Mouse (Mus musculus): ENCODE measurements around the gene Mien1.
A peak's percentile ranks its signal among the peaks of the same experiment; 100 is the strongest.

Mien1 gene

DNA sequence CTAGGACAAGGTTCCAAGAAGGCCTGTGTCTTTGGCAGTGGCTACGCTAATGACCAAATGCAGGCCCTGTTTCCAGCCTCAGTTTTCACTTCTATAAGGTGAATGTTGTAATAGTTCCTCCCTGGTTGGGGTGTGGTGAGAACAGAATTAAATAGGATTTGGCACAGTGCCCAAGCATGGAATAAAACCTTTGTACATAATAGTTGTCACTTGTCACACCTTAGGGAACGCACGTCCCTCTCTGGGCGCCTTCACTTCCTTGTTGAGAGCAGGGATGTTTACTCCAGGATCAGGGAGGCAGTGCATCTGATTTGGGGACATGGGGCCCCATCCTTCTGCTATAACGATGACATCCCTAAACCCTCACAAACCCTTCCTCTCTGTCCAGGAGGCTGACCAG lies 10.4 kb downstream of the Mien1 start:
- DNase-seq (ENCODE audit: low spot score in 2 of 2) = no peak

DNA sequence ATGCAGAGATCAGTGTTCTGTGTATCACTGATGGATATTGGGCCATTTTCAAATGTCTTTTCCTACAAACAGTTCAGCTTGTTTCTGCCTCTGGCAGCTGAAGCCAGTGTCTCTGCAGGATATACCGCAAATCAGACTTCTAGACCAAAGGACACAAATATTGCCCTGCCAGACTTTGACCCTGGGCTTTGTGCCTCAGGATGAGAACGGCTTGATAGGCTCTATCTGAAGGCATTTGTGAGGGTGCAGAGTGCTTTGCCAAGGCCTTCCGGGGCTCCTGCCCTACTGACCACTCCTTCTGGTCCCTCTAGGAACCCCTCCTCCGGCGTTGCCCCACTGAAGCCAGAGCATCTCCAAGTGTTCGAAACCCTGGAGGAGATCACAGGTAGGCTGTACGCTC lies 12.2 kb downstream of the Mien1 start:
- no peak for DNase-seq (ENCODE audit: low spot score in 2 of 2)

DNA sequence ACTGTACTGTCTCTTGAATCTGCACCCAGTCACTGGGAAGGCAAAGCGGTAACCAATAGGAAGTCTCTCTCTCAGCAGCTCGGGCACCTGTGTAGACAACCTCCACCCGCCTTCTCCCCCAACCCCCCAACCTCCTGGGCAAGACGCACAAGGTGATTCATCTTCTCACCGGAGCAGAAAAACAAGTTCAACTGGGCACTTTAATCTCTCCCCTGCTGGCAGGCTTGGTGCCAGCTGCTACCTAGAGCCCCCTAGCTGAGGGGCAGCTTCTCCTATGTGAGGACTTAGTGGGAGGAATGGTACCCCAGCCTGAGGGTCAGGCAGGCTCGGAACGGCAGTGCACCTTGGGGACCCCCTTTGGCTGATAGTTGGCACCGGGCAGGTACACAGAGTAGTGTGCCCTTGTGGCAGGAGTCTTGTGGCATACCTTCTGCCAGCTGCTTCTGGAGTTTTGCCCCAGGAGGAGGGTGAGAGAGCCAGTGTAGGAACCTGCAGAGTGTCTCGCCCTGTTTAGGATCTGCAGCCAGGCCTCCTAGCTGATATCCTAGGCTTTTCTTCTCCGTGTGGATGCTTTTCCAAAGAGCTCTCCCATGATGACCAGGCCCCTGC lies 19.7 kb downstream of the Mien1 start:
- DNase-seq (ENCODE audit: low spot score in 2 of 2) = no peak

DNA sequence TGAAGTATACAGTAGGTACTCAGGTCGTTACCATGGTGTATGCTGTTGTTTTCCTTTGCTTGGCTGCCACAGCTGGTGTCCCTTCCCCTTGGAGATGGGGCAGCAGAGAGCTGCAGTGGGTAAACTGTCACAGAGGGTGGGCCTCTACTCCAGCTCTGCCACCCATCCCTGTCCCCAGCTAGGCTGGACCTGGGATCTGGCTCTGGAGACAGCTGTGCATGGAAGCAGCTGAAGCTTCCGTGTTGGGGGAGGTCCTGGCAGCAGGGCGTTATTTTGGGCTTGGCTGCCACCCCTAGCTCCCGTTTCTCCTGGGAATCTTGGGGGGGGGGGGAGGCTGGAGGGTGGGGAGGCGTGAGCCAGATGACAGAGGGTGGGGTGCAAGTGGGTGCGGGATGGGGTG lies 20.5 kb downstream of the Mien1 start:
- DNase-seq (ENCODE audit: low spot score in 2 of 2) = no peak

DNA sequence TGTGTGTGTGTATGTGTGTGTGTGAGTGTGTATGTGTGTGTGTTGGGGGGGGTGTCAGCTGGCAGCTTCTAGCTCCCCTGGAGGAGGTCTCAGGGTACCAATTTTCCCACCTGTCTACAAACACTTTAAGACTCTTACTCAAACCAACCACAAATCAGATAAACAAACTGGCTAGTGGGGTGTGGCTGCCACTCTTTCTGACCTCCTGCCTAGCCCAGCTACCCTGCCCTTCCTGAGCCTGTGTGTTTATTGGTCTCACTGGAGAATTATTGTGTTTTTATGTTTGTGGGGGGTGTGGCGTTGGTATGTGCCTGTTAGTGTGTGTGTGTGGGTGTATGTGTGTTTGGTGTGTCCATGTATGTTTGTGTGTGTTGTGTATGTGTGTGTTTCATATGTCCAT lies 21.7 kb downstream of the Mien1 start:
- no peak for DNase-seq (ENCODE audit: low spot score in 2 of 2)

DNA sequence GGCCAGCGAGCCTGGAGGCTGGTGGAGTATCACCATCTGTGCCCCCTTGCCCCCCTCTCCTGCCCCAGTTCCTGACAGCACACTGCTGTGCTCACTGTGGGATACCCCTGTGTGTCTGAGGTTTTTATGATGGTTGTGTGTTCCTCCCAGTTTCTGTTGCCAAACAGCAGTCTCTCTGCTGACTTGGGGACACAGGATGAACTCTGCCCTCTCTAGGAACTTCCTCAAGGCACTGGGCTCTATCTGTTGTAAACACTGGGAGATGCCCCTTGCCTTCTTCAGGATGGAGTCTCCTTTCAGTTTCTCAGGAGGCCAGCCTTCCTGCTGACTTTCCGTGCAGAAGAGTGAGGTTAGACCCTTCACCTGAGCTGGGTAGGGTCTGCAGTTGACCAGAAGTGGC lies 24.6 kb downstream of the Mien1 start:
- DNase-seq (ENCODE audit: low spot score in 2 of 2) = no peak

DNA sequence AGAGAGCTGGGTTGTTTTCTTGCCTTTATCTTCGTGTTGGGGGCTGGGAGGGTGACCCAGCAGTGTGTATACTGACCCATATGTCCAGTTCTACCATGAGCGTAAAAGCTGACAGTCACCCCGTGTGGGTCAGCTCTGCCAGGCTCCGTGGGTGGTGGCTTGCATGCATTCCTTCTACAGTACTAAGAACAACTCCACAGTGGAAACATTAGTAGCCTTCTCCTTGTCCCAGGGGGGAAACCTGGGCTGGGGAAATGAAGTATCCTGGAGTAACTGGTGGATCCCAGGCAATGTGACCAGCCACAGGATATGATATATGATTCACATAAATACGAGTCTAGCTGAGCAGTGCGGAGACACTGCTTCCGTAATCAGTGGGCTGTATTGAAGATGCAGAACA lies 25.1 kb downstream of the Mien1 start:
- DNase-seq (ENCODE audit: low spot score in 2 of 2) = no peak

DNA sequence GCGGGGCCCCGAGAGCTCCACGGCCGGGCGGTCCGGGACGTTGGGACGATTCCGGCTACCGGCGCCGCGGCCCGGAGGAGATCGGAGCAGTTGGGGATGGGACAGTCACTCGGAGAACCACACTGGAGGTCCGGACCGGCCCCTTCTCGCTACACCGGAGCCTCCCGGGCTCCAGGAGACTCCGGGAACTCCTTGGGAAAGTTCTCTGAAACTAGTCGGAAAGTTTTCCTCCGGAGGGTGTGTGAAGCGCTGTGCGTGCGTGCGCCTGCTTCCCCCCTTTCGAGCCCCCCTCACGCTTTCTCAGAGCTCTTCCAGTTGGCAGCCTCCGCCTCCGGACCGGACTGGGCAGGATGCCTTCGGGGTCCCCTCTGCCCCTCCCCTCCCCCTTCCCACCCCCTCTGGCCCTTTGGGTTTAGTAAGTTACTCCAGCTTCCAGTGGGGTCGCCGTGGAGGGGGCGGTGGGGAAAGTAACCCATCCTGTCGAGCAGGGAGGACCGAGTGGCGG lies 25.9 kb downstream of the Mien1 start:
- peak in 1 of 2 experiments; percentile 33 for DNase-seq (ENCODE audit: low spot score in 2 of 2)

DNA sequence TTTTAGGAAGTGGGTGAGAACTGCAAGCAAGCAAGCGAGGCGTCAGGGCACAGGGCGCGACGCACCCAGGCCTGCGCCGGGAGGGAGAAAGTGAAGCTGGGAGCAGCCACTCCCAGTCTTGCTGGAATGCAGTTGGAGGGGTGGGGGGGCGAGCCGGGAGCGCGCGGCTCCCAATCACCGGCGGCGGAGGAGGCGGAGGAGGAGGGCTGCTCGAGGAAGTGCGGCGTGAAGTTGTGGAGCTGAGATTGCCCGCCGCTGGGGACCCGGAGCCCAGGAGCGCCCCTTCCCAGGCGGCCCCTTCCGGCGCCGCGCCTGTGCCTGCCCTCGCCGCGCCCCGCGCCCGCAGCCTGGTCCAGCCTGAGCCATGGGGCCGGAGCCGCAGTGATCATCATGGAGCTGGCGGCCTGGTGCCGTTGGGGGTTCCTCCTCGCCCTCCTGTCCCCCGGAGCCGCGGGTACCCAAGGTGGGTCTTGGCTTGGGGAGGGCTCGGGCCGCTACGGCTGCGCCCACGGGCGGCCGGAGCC lies 26.5 kb downstream of the Mien1 start, which contains the start of gene Erbb2:
Gene Erbb2 (plus strand): TSS at position 198 of the 524 bp plus-strand sequence.
- peak; percentile 66 to 75 for DNase-seq (ENCODE audit: low spot score in 2 of 2)

DNA sequence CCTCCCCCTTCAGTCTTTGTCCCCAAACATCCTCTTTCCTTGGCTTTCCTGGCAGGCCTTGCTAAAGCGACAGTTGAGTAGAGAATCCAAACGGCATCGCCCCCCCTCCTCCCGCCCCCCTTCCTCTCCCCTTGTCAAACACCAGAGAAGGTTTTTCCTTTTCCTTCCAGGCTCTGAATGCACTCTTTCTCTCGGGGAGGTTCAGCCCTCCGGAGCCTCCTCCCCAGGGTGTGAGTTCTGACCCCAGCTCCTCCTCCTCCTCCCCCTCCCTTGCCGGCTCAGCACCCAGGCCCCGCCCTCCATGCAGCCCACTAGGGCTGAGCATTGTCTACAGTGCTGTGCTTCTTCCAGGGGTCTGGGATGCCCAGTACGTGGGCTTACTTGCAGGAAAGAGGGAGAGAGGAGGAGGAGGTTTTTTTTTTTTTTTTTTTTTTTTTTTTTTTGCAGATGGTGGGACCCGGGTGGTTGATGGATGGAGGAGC lies 29.4 kb downstream of the Mien1 start:
- no peak for DNase-seq (ENCODE audit: low spot score in 2 of 2)

DNA sequence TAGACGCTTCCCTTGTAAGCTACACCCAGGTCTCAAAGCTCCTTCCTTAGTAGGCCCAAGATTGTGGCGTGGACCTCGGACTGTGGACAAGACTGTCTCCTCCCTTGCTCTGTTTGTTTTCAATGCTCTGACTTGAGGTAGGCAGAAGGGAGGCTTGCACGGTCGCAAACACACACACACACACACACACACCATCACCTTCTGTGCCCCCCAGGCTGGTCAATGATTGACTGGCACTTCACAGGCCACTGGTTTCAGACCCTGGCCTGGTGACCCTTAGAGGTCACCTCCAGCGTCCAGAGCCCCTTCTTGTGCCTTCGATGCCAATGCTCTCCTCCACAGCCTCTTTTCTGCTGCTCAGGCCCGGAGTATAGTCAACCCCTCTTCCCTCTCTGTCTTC lies 29.9 kb downstream of the Mien1 start:
- no peak for DNase-seq (ENCODE audit: low spot score in 2 of 2)

DNA sequence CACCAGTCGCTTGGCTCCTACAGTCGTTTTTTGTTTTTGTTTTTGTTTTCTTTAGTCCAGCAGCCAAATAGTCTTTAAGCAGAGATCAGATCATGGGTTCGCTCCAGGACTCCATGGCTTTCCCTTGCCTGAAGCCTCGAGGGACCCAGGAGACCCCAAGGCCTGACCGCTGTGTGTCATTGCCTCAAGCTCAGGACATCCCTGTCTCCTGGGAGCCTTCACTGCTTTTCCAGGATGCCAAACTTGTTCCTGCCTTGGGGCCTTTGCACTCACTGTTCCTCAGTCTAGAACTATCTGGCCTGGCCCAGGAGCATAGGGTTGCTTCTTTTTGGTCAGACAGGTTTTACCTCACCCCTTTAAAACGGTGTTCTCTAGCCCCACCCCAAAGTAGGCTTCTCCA lies 32.2 kb downstream of the Mien1 start:
- DNase-seq (ENCODE audit: low spot score in 2 of 2) = no peak

DNA sequence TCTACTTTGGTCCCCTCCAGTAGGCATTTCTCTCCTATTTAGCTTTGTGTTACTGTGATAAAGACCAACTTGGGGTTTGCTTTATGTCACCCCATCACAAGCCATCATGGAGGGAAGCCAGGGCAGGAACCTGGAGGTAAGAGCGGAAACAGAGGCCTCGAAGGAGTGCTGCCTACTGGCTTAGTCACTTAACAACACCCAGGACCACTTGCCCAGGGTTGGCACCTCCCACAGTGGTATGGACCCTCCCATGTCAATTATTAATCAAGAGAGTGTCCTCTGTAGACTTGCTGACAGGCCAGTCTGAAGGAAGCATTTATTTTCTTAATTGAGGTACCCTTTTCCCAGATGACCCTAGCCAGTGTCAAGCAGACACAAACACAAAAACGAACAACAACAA lies 38.0 kb downstream of the Mien1 start:
- no peak for DNase-seq (ENCODE audit: low spot score in 2 of 2)

DNA sequence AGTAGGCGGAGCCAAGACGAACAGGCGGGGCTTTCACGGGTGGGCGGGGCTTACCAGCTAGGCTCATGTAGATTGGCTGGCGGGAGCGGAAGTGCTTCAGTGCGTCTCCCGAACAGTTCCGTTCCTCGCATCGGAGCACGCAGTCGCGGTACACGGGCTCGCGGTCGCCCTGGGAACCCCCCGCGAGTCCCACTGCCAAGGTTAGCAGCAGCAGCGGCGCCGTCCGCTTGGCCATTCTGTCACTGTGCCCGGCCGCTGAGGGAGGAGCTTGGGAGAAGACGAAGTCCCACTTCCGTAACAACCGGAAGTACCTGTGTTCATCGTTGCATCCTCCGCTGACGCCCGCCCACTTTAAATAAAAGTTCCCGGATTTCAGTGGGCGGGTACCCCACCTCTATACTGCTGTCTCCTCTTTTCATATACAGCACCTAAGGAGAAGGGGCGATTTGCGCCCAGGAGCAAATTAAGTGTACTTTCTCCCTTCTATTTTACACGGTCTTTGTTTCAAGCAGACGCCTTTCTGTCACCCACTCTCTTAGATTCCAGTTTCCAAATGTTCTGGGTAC lies 38.5 kb downstream of the Mien1 start, which contains the start of gene Pgap3:
Gene Pgap3 (minus strand): TSS at position 330 of the 566 bp plus-strand sequence.
- peak; percentile 88 for DNase-seq (ENCODE audit: low spot score in 2 of 2)

DNA sequence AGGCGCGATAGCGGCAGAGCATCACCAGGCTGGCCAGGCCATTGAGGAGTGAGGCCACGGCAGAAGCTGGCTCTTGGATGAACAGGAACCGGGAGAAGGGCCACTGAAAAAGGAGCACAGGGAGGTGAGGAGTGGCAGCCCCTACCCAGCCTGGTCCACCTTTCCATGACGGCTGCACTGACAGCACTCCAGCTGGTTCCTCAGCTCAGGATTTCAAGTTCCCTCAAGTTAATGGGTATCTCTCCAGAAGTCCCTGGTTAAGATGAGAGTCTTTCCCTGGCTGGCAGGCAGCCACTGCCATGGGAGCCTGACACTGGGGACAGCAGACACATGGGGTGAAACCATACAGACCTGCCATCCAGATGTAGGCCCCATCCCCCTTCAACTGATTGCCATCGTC lies 40.8 kb downstream of the Mien1 start:
- DNase-seq (ENCODE audit: low spot score in 2 of 2) = no peak

DNA sequence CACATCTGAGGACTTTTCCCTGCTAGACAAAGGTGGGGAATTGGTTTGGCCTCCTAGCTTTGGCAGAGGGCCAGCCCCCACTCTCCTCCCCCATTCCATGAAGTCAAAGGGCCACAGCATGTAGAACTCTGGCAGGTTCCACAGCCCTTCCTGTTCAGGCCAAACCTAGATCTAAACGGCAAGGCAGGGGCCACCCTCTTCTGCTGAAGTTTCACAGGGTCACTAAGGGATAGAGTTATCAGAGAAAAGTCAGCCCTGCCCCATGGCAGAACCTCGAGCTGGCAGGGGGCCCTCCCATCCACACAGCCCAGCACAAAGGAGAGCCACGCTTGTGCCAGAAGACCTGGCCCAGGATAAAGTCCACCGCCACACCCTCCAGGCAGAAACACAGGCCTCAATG lies 43.8 kb downstream of the Mien1 start:
- peak; percentile 74 to 77 for DNase-seq (ENCODE audit: low spot score in 2 of 2)

DNA sequence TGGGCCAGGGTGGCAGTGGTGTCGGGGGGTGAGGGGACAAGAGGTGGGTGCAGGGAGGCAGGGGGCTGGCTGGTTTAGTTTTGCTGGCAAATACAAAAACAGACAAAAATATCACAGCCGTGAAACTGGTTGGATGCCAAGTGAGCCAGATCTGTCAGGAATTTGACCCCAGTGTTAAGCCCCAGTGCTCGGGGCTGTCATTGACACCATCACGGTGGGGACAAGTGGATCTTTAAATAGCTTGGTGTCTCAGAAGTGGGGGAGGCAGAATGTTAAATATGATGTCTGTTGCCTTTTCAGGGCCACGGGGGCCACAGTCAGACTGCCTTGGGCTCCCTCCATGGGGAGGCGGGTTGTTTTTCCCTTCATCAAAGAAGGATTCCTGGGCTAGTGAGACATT lies 44.5 kb downstream of the Mien1 start:
- peak; percentile 70 to 72 for DNase-seq (ENCODE audit: low spot score in 2 of 2)

DNA sequence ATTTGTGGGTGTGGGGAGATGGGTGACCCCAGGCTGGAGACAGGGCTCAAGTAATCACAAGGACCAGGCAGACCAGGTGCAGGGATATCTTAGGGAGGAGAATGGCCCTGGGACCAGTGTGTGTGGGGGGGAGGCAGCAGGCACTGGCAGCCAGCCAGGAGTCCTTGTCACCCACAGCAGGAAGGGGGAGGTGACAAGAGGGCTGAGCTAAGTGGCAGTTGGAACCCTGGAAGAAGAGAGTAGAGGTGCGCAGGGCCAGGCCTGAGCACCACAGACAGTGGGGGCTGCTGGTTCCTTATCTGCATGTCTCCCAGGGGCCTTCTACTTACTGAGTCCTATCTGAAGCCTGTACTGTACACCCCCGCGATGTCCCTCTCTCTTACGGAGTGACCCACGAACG lies 45.5 kb downstream of the Mien1 start:
- DNase-seq (ENCODE audit: low spot score in 2 of 2) = peak in 1 of 2 experiments; percentile 53

DNA sequence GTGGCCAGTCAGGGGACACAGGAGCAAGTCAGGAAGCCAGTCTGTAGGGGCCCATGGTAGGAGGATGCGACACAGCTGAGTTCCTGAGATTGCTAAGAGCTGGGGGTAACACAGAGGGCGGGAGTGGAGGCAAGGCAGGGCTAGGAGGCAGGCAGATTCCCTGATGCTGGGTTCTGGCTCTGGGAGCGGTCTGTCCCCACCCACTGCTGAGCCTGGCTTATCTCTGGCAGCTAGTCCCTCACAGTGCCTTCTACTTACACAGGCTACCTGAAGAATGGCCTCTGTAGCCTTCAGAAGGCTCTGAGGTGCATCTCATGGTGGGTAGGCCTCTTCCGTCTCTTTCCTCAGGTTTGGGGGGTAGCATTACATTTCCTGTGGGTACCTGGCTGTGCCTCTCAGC lies 46.1 kb downstream of the Mien1 start:
- DNase-seq (ENCODE audit: low spot score in 2 of 2) = no peak

DNA sequence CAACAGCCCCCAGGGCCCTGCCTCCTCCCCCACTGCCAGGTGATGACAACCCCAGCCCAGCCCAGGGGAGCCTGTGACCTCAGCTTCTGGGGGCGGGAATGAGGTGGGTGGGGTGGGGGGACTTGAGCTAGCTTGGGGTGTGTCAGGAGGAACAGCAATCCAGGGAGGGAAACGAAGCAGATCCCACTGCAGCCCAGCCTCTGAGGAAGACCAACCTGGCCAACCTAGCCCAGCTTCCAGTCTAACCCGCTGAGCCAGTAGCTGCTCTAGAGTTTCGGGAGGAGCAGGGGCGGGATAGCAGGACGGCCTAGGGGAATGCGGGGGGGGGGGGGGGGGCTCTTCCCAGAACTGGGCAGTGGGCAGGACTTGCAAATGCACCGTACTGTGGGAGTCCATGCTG lies 46.8 kb downstream of the Mien1 start:
- no peak for DNase-seq (ENCODE audit: low spot score in 2 of 2)

DNA sequence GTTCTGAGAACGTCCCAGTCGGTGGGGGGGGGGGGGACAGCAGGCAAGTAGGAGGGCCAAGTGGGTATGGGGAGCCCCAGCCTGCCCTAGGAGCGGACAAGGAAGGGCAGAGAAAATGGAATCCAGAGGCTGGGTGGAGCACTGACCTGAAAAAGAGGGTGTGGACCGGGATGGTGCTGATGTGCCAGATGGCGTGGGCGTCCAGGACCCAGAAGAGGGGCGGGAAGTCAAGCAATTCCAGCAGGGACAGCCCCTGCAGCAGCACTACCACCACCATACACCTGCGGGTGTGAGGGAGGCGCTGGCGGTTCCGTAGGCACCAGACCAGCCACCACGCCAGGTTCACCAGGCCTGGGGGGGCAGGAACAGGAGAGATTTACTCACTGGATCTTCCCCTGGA lies 48.6 kb downstream of the Mien1 start:
- DNase-seq (ENCODE audit: low spot score in 2 of 2) = no peak

DNA sequence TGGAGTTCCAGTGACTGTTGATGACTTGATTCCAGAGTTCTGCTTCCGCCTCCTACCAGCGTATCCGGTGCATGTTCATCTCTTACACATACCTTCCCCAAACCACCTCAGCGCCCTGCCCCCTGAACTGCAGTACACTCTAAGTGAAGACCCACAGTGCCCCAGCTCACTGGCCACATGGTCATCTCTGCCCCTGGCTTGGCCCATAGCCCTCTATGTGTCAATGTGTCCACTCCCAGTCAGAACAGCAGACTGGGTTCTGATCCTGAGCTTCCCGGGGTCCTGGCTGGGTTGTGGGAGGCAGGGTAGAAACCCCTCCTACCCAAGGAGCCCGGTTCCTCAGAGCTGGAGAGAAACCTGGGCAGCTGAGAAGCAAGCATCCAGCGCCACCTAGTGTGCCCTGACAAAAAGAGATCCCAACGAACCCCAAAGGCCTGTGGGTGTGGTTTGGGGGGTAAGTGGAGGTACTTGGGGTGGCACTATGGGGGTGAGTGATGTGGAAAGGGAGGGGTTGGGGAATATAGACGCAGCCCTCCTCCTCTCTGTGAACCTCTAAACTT lies 49.5 kb downstream of the Mien1 start:
- no peak for DNase-seq (ENCODE audit: low spot score in 2 of 2)

DNA sequence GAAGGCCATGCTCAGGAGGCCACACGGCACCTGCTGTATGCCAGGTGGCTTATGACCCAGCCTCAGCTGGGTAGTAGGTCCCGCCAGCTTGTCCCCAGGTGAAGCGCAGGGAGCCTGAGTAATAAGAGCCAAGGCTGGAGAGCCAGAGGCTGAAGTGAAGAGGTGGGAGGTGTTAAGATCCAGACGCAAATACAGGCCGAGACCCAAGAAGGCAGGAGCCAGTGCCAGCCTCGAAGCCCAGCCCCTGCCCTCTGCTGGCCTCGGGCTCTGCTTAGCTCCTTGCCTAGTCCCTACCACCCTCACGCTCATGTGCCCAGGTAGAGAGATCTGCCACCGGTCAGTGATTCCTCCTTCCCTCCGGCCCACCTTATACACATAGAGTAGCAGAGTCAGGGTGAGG lies 50.5 kb downstream of the Mien1 start:
- DNase-seq (ENCODE audit: low spot score in 2 of 2) = no peak

Measured in heart, adult 9 months (tissue).